Mouse (Mus musculus) ZHBTc4 (cell line): ENCODE measurements at regions not wholly inside any gene's neighbourhood (a gene's known extent, or its start where the extent isn't known, plus 50 kb on each side); places are given as distances from the start of the nearest gene placed in this dataset.
A peak's percentile ranks its signal among the peaks of the same experiment; 100 is the strongest.

Source experiments
- DNase-seq: peaks from one replicate; pipeline ENCODE4 v3.0.0-alpha.2; 2011; ENCODE audit warnings: low read depth, low spot score

DNA sequence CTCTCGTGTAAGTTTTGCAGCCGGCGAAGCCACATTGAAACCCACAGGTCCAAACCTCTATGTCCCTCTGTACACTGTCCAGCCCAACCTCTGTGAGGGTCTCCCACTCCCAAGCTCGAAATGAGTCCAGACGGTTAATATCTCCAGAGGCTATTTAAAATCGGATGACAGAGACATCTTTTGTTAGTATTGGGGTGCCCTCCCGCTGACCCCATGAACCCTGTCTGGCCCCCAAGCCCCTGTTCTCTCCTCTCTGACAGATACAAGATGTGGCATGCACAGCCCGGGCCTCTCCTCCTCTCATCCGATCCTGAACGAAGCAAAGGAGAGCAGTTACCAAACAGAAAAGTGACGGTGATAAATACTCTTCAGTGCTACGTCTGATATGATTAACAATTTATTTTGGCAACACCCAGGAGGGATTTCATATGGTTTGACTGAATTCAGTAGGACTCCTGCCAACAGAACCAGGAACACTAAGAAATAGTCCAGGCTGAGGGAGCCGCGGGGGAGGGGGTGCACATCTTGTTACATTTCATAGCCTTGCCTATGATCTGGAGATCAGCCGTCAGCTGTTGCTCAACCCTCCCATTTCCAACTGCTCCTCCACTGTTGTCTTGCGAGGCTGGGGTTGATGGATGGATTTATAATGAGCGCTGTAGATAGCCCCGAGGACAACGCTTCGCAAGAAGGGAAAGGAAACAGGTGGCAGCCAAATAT is 266.6 kb upstream of the Klf3 start:
- DNase-seq, result no peak

DNA sequence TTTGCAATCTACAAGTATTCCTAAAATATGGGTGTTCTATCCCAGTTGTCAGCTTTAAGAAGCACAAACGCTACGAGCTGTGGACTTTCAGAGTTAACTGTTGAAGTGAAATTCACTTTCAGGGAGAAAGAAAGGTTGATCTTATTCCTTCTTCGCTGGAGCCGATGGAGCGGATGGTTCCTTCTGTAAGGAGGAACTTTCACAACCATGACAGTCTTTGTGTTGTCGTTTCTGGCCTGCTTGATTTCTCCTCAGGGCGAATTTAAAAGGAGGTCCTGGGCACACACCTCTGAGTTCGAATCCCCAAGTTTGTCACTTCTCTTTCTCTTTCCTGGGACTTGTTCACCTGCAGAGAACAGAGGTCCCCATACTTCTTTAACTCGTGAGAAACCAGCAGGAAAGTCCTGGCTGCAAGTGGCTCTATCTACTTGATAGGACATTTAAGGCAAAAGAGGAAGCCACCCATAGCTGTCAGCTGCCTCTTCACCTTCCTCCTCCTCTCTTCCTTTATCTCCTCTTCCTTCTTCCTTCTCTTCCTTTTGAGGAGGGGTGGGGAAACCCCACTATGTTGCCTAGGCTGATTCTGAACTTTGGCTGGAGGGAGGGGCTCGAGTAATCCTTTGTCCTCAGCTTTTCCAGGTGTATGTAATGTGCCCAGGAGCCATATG is 265.9 kb upstream of the Klf3 start:
- no peak for DNase-seq

DNA sequence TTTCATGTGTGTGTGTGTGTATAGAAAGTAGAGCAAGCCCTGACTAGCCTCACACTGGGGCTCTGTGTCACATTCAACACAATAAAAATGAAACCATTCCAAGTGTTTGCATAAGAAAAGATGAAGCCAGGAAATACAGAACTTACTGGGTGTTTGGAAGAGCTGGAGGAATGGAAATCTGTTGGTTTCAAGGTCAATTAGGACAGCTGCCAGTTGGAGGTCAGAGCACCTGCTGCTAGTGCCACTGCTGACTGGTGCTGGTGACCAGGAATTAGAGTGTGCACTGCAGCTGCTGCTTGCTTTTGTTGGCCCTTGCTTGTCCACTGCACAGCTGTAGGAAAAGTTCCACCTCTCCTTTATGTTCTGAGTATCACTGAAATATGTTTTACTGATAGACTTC is 261.4 kb upstream of the Klf3 start:
- DNase-seq, result peak; percentile 48

DNA sequence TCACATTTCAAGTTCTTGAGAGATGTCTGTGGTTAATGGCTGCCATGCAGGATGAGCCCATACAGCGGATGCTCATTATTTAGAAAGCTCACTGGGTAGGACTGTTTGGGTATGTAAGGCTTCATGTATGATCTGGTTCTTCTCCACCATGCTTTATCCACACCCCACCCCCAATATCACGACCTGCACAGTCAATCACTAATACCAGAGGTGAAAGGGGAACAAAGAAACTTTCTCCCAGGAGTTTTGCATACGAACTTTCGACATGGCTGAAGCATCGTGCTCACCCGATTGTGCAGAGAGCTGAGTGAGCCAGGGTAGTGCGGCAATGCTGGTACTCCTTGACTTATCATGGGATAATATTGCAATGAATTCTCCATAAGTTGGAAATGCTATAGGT is 247.3 kb upstream of the Klf3 start:
- no peak for DNase-seq

DNA sequence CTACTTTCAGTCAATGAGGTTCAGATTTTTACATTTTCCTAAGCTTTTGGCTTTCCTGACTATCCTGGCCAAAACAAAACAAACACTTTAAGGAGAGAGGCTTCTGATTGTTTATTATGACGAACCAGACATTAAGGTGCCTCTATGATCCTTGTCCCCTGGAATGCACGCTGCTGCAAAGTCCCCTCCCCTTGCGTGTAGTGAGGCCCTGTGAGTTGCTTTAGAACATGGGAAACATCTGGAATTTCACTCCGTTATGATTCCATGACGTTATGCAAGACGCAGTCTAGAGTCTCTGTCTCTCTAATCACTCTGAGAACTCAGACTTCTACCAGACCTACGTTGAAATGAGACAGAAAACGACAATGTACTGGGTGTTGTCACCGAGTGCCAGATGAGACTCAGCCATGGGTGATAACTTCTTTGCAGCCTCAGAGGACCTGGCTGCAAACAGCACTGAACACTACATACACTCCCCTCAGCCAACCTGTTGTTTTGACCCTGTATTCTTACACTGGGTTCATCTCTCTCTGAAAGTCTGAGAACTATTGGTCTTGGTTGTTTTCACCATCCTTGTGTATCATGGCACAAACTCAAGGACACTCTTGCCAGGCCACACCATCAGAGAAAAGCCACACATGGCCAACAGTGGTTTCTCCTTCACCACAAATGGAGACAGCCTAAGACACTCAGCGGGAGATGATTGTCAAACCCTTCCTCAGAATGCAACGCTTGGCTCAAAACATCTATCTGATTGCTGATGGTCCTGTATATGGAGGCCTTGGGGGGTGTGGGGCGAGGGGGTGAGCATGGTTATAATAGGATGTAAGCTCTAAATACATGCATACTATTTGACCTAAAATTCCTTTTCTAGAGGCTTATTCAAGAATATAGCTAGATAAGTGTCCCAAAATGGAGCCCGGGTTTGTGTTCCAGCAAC is 236.5 kb upstream of the Klf3 start:
- no peak for DNase-seq

DNA sequence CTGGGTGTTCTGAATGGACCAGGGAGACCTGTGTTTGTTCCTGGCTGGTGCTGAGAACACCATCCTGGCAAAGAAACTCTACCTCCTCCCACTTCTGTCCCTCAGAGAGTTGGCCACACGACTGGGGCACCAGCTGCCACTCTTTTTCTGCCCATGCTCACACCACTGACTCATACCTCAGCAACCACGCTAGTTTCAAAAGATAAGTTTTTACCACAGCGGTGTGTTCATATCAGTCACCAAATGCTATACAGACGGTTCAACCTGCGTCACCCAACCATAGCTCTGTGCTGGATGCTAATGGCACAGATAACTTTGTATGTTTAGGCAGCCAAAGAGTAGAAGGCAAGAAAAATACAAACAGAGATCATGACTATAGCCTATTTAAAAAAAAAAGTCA is 235.4 kb upstream of the Klf3 start:
- DNase-seq, result no peak

DNA sequence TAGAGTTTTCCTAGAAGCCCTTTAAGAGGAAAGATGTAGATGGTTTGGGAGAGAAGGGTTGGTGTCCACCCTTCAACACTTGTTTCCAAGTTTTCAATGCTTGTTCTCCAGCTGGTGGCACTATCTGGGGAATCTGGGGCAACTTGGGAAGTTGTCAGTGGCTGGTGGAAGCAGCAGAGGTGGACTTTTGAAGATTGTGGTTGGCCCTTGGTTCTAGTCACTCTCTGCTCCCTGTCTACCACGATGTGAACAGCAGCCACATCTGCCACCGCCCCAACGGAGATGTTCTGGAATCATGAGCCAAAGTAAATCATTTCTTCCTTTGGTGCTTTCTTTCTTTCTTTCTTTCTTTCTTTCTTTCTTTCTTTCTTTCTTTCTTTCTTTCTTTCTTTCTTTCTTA is 234.9 kb upstream of the Klf3 start:
- no peak for DNase-seq

DNA sequence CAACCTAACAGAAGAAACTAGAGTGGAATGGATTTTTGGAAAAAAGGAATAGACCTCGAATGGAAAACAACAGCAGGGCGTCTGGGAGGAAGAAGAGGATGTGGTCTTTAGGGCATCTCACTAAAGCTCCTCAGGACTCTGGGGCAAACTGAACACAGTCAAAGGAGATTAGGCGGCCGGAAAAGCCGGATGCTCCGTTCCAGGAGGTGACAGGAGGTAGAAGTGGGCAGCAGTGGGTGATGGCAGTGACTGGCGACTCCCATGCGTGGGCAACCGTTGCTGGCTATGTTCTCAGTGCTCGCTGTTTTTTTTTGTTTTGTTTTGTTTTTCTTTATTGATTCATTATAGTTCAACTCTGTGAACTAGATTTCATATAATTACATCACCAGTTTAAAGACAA is 228.8 kb upstream of the Klf3 start:
- no peak for DNase-seq

DNA sequence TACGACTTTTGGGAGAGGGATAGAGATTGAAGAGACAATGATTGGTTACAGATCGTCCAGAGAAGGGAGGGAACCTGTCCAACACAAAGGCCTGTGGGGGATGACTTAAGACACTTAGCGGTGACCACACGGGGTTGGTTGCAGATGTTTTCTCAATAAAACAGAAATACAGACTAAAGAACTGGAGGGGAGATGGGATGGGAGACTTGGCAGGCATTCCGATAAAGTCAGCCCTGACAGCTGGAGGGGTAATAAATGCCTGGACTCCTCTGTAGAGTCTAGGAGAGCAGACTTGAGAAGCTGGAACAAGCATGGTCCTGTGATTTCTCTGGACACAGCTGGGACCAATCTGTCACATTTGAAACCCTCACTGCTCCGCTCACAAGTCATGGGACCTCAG is 227.3 kb upstream of the Klf3 start:
- no peak for DNase-seq

DNA sequence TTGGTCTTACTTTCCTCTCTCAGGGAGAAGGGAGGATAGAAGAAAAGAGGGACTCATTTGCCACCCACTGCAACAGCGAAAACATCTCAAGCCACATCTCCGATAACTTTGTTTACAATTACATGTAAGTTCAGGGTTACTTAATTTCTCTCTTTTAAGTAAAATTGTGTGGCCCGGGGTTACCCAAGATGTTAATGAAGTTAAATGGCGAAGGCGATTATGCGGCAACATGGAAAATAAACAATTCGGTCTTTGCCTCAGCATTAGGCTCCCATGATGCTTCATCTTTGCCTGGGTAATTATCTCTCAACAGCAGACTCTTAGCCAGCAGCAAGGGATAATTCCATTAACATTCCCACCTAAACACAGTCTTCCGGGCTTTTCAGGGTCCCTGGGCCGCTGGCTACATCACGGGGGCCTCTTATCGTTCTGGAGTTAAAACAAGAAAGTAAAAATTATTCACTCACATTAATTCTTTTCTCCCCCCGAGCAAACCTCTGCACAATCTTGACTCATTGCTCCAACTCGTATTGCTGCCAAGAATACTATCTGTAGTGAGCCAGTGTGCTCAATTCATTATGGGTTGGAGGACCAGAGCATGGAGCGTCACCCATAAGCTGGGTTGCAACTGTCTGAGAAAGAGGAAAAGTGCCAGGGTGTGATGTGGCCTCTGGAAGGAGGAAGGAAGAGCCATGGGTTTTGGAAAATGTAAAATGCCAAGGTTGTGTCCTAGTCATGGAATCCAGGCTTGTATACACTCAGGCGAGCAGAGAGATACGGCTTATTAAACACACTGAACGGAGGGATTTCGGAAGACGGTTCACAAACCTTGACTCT is 226.5 kb upstream of the Klf3 start:
- no peak for DNase-seq

DNA sequence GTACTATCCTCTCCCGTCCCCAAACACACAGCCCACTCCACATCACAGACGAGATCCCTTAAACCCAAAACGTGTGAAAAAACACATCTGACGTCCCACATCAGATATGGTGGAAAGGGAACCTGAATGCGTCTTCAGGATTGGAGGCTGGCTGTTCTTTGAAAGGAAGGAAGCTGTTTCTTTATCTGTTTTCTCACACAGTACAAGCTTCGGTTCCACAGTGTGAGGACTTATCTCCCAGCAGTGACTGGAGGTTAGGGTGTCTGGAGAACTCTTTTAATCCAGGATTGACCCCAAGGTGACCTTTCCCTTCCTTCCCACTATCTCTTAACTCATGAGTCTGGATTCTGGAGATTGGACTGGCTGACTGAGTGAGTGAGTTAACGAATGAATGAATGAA is 225.8 kb upstream of the Klf3 start:
- DNase-seq, result no peak

DNA sequence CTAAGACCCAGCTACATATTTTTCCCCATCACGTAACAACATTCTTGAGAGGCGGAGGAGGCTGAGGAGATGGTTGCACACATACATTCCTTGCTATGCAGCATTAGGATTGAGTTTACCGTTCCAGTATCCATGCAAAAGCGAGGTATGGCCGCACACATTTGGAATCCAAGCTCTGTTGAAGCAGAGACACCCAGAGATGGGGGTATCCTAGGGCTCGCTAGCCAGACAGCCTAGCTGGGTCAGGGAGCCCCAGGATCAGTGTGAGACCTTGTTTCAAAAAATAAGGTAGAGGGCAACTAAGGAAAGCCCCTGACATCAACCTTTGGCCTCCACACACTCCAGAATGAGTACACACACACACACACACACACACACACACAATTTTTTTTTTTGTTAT is 224.7 kb upstream of the Klf3 start:
- DNase-seq, result no peak

DNA sequence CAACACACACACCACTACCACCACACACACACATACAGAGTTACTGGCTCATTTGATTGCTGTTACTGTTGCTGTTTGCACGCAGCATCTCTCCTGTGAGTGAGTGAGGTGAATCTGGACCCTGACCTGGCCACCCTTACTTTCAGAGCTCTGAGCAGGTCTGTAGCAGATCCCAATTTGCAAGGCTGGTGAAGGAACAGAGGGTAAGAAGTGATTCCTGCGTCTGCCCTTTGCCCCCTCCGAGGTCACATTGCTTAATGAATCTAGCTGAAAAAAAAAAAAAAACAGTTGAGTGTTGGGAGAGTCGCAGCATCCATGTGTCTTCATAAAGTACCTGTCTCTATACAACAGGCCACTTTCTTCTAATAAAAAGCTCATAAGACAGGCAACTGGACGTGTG is 224.1 kb upstream of the Klf3 start:
- DNase-seq, result no peak

DNA sequence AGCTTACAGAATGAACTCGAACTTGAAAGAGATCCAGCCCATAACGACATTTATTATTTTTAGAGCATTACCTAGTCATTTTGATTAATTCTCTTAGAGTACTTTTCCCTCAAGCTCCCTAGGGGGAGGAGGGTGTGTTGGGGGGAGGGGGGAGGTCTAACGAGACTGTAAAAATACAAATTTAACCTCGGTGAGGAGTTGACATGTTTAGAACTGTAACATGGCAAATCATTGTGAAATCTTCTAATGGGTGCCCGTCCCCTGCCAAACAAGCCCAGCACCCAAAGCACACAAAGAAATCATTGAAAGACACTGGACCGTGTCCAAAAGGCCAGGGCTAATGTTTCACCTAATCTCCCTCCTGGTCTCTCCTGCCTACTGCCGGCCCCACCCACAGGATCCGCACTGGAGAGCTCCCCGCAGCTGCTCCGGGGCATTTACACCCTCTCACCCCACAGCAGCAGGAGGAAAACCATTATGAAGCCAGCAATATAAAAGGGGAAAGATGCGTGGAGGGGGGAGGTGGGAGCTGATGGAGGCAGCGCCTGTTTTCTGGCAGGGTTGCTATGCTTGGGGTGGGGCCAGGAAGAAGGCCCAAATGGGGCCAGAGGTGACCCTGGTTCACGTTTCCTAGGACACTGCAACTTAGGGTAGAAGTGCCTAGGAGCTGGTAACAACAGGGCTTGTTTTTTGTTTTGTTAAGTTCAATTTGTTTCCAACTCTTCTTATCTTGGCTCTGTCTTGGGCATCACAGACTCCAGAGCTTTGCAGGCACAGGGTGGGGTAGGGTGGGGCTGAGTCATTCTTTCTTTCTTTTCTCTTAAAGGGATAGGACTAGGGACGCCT is 223.5 kb upstream of the Klf3 start:
- DNase-seq, result peak; percentile 80

DNA sequence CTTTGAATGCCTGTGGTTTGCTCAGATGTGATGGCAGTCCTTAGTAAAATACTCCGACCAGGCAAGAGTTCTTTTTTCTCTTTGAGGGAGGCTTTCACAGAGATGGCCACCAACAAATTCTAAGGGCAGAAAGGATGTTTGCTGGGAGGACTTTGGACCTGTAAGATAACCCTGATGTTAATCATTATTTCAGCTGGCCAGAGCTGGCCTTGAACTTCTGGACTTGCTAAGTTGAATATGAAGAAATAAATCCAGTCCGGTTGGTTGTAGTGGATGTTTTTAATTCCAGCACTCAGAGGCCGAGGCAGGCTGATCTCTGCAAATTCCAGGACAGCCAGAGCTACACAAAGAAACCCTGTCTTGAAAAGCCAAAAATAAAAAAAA is 222.9 kb upstream of the Klf3 start:
- DNase-seq, result no peak

DNA sequence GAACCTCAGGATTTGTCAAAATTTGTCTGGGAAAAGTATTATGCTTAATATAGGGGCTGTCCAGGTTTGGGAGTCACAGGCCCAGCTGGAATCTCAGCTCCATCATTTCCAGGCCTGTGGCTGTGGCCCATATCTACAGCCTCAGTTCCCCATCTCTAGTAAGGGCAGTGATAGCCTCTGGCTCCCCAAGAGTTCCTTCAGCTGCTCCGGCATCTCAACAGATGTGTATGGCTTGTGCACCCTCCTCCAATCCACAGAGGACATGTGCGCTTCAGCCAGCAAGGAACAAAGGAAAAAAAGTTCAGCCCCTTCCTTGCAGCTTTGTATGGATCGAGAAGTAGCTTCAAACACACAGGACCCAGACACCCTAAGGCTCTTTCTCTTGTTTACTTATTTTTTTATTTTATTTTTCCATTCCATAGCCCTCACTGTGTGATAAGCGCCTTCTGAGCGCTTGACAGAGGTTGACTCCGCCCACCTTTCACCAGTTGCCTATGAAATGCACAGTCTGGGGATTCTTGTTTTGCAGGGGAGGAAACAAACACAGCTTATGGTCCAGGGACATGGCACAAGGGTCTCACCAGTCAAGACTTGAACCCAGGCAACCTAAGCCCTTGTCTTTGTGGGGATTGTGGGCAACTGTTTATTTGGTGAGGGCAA is 222.3 kb upstream of the Klf3 start:
- DNase-seq, result no peak

DNA sequence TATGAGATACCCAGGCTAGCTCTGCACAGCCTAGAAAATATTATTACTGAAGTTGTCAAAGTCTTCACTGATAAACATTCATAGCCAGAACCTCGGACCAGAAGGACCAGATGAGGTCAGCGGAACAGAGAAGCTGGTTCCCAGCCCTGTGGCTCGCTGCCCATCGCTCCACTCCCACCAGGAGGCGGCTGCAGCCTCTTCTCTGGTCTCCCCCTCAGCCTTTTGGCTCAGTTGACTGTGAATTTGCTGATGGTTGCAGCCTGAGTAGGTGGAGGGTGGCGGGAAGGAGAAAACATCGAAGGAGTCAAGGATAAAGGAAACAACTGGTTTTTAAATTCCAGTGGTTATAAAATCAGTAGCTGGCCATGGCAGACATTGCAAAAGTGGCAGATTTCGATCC is 221.7 kb upstream of the Klf3 start:
- no peak for DNase-seq

DNA sequence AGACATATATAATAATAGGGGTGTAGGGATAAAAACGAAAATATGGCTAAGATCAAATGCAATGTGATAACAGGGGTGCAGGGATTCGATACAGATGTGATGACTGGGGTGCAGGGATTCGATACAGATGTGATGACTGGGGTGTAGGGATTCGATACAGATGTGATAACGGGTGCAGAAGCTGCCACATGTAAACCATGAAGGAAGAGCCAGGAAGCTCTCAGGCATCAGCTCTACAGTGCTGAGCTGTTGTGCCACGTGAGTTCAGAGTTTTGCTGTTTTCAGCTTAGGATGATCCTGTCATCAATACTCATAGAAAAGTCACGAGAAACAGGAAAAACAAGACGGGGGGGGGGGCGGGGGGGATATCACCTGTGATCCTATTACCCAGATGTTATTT is 221.2 kb upstream of the Klf3 start:
- no peak for DNase-seq

DNA sequence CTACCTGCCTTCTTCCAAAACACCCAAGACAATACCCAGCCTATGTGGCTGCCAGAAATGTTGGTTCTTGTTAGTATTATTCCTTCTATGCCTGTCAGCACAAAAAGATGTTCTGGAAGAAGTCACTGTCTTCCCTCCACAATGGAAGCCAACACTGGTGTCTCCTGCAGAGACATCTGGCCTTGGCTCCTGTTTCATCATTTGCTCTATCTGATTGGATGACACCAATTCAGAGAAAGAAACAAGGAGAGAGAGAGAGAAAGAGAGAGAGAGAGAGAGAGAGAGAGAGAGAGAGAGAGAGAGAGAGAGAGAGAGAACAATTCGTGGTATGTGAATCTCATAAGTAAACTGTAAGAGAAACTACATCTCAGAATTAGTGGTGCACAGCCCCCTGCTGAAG is 218.9 kb upstream of the Klf3 start:
- no peak for DNase-seq

DNA sequence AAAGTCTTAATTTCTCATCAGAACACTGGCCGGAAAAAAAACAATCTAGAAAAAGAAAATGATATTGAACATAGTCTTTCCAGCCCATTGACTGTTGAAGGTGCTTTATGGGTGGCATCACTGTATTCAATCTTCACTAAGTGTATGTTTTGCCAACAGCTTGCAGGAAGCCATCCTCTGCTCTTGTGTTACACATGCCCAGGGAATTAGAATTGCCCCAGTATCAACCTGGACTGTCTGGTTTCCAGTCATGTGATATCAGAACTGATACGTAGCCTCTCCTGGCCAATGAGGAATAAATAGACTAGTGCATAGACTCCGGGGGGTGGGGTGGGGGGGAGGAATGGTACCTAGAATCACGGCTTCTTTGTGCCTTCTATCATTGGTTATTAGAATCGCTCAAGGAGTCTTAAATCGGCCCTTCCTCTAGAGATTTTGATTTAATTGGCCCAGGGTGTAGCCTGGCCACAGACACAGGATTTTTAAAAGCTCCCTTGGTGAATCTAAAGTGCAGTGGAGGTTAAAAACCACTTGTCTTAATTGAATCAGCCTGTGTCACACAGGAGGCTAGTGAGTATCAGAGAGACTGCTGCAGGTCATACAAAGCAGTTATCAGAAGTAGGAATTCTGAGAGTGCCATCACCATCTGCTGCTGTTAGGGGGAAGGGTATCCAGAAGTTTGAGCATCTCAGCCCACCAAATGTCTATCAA is 218.0 kb upstream of the Klf3 start:
- DNase-seq, result no peak
